Mouse (Mus musculus) left cerebral cortex, postnatal 10 days (tissue): ENCODE measurements at regions not wholly inside any gene's neighbourhood (a gene's known extent, or its start where the extent isn't known, plus 50 kb on each side); places are given as distances from the start of the nearest gene placed in this dataset.
A peak's percentile ranks its signal among the peaks of the same experiment; 100 is the strongest.
"Not testable (repeated sequence)": the region's sequence is repeated elsewhere in the genome, so short reads cannot be mapped to it uniquely, and the experiment has no call there.

Experiments
- DNase-seq, 2 experiments: peaks; one replicate each; pipeline ENCODE4 v3.0.0; 2021 to 2022; ENCODE audit warnings: low spot score in 2 of 2, mixed read lengths in 1 of 2; ENCODE audit errors: extremely low spot score in 1 of 2
- intact Hi-C: fragments of 180-260 bp; cut with DNase I; formaldehyde crosslinking; loops from one replicate; pipeline ENCODE4 v1.15.1; 2025

GRCm38 (mm10) chr10:118598497-118598896, 157.7 kb downstream of the Ifng start:
- intact Hi-C loops: no loop called here

GRCm38 (mm10) chr10:118599197-118599596, 158.4 kb downstream of the Ifng start:
- intact Hi-C loops: no loop called here
- DNase-seq: no peak

More at GRCm38 (mm10) chr10:118598497-118598896, 157.7 kb downstream of the Ifng start:
- no peak for DNase-seq

DNA sequence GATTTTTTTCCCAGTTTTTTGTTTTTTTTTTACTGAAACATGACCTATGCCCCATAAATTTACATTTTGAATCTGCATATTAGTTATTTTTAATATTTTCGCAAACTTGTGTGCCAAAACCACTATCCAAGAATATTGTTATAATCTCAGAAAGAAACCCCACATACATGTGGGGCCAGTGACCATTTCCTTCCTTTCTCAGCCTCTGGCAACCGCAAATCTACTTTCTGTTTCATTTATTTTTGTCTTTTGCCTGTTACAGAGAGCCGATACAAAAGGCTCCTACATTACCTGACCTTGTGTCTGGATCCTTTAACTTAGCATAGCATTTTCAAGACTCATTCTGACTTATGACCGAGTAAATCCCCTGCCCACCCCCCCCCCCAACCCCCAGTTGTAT, 158.8 kb downstream of the Ifng start:
- no peak for DNase-seq
- intact Hi-C loops: no loop called here

DNA sequence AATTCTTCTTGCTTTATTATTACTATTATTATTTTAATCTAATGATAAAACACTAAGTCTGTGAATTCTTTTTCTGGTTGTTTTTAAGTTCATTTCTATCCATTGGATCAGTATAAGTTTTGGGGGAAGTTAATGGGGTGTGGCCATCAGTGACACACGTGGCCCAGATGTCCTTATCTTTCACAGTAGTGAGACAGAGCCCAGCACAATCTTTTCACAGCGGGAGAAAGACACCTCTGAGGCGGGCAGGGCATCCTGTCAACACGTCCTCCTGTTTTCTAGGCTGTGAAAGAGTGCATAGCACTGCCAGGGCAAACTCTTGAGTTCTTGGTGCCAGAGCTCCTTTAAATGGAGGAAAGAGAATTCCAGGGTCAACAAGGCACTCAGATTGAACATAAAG, 162.1 kb downstream of the Ifng start:
- intact Hi-C loops: no loop called here
- no peak for DNase-seq

GRCm38 (mm10) chr10:118603857-118604414, 163.1 kb downstream of the Ifng start:
- DNase-seq: no peak
- intact Hi-C loops: no loop called here

GRCm38 (mm10) chr10:118605156-118605821, 164.4 kb downstream of the Ifng start:
- intact Hi-C loops: no loop called here
- DNase-seq: no peak

DNA sequence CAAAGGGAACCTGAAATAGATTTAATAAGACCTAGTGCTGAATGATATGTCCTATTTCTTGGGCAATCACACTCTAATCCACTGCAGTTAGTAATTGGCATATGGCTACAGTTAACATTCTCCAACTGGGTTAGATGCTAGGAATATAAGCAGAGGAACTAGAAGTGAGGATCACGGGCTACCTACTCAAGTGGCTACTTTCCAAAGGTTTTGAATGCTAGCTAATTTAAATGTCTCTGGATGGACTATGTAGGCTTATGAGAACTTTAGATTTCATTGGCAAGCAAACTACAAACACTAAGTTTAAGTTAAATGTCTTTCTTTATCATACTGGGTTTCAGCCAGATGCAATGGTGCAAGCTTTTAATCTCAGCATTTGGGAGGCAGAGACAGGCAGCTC, 166.6 kb downstream of the Ifng start:
- intact Hi-C loops: no loop called here
- DNase-seq: no peak

DNA sequence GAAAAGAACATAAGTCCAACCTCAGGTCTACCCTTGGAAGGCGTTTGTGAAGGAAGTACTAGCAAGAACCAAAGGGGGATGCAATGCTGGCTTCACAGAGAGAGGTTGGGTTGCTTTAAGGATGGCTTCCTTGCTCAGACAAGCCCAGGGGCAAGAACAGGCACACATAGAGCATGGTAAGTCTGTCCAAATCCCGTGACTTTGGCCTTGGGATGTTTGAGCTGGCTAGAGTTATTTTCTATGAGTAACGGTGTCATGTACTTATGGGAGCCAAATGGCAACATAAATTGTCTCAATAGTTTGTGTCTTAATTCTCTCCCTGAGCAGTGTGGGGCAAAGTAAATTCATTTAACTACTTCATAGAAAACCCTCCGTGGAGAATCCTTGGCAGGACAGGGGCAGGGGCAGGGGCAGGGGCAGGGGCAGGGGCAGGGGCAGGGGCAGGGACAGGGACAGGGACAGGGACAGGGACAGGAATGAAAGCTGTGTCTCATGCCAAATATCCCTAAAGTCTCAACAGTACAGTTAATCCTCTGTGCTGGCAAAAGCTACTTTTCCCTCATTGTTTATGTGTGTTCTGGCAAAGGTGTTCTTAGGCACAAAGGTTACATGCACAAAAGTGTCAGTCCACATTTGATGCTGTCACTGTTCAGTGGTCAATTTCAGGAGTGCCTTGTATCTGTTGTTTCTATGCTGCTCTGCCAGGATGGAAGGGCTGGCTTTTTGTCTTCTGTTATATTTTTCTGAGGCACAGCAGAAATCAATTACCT, 167.7 kb downstream of the Ifng start:
- intact Hi-C loops: no loop called here
- DNase-seq: no peak

GRCm38 (mm10) chr10:118609157-118609556, 168.3 kb downstream of the Ifng start:
- no peak for DNase-seq
- intact Hi-C loops: no loop called here

- intact Hi-C loops: no loop called here
- DNase-seq: no peak
Observed at GRCm38 (mm10) chr10:118610868-118611461, 170.1 kb downstream of the Ifng start.

DNA sequence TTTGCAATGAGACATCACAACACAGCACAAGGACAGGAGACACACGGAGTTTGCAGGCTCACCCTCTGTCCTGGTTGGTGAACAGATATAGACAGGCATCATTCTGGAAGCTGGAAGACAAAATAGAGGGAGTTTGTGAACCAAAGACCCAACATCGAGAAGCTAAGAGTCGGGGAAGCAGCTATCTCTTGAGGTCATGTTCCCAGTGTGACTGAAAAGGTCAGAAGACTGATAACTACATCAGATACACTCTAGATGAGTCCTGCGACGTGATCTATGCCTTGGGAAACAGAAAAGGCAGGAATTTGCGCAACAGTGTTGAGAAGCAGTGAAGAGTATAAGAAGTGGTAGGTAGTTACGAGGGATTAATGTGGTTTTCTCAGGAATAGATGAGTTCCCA, 171.2 kb downstream of the Ifng start:
- no peak for DNase-seq
- intact Hi-C loops: no loop called here

DNA sequence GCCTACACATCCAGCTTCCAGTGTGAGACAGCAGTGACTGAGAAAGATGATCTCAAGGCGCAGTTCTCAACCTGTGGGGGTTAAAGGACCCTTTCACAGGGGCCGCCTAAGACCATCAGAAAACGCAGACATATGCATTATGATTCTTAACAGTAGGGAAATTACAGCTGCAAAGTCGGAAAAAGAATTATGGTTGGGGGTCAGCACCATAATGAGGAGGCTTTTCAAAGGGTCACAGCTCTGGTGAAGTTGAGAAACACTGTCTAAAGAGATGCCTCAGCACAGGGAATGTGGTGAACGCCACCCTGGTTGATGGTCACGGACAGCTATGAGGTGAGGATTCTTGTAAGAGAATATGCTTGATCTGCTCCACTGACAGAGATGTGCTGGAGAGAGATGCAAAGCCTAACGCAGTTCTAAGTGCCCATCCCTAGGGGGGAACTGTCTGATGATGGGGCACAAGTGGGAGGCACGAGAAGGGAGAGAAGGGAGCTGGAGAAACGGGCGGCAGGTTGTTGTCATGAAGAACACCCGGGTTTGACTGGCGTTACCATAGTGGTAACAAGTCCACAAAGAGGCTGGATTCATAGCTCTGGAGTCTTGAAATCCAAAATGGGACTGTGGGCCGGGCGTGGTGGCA, 172.3 kb downstream of the Ifng start:
- intact Hi-C loops: no loop called here
- no peak for DNase-seq

- intact Hi-C loops: no loop called here
Observed at GRCm38 (mm10) chr10:118614251-118614865, 173.5 kb downstream of the Ifng start.

GRCm38 (mm10) chr10:118615131-118616020, 174.5 kb downstream of the Ifng start:
- intact Hi-C loops: no loop called here

More at GRCm38 (mm10) chr10:118614251-118614865, 173.5 kb downstream of the Ifng start:
- no peak for DNase-seq

GRCm38 (mm10) chr10:118616031-118616615, 175.3 kb downstream of the Ifng start:
- DNase-seq: no peak
- intact Hi-C loops: no loop called here

More at GRCm38 (mm10) chr10:118615131-118616020, 174.5 kb downstream of the Ifng start:
- DNase-seq: no peak

DNA sequence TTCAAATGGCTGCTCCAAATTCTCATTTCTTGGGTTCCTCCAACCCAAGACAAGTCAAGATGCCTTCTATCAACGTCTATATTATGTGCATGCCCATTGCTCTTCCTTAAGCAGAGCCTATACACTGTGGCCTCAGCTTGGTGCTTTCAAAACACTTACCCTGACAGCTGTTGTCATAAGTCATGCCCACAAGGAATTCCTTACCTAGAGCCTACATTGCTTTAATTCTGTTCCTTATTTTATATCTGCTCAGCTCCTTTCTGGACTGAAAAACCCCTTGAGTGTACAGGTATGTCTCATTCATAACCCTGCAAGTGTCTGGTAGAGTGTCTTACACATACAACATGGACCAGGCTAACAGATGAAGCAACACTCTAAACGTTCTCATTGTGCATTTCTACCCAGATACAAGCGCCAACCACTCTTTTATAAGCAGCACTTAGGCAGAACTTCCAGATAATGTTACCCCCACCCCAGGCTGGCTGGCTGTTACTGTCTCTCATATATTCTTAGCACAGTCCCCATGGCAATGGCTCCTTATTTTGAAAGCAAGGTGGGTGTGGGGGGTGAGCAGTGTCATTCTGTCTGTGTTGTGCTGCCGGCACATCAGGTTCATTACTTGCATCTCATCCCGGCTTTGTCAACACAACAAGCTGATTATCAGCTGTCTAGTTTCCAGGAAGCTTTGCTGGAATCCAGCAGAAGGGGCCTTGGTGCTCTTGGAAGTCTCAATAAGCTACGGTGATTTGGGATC, 176.6 kb downstream of the Ifng start:
- DNase-seq: peak; percentile 42 to 44
- intact Hi-C loops: no loop called here

GRCm38 (mm10) chr10:118618251-118618650, 177.4 kb downstream of the Ifng start:
- intact Hi-C loops, DNase-seq: not testable (repeated sequence)
